Mouse (Mus musculus) inflammation-experienced regulatory T-cells, adult 6 months (primary cell): ENCODE data around the gene Gas2l1. TPM values are rescaled to one million over a fixed set of nuclear protein-coding genes. Genes with fewer than 3 reads are reported as not detected.

Source experiments
- ATAC-seq: one replicate; pipeline ENCODE4 v1.8.0; 2017
- polyA plus RNA-seq, 3 experiments: library from polyadenylated mRNA; unstranded; fragments of 100-300 nt; shearing (Covaris generic); gene quantifications; one replicate each; pipeline ENCODE4 v1.2.1; 2017

Gene Gas2l1
- polyA plus RNA-seq, 3 experiments from 2014 or later, result 0.58 to 0.94 (median 0.91) TPM

- ATAC-seq, result no peak
Measured at GRCm38 (mm10) chr11:5064282-5065055, 658 bp downstream of the Gas2l1 start.

DNA sequence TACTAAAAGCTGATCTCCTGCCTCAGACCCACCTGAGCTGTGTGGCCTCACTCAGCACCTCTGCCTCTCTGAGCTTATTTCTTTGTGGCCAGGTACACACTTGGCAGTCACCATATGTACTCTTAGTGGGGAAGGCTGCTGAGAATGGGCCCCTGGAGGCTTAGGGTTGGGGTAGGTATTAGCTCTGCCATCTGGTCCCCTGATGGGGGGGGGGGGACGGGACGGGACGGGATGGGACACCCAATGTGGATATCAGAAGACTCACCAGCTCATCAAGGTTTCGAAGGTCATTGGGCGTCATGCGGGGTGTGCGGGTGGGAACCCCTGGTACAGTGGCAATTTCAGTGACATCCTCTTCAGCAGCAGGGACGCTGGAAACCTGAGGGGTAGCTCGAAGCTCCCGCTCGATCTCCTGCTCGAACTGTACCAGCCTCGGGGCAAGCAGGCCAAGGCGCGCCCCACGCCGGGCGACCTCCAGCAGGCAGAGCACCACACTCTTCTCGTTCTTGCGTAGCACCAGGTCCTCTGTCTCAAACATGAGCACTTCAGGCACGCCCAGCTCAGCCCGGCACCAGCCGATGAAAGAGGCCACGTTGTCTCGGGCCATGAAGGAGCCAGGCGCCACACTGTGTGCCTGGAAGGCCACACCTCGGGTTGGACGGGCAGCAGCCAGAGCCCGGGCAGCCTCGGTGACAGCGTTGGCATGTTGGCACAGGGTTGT is 1.4 kb downstream of the Gas2l1 start:
- no peak for ATAC-seq

DNA sequence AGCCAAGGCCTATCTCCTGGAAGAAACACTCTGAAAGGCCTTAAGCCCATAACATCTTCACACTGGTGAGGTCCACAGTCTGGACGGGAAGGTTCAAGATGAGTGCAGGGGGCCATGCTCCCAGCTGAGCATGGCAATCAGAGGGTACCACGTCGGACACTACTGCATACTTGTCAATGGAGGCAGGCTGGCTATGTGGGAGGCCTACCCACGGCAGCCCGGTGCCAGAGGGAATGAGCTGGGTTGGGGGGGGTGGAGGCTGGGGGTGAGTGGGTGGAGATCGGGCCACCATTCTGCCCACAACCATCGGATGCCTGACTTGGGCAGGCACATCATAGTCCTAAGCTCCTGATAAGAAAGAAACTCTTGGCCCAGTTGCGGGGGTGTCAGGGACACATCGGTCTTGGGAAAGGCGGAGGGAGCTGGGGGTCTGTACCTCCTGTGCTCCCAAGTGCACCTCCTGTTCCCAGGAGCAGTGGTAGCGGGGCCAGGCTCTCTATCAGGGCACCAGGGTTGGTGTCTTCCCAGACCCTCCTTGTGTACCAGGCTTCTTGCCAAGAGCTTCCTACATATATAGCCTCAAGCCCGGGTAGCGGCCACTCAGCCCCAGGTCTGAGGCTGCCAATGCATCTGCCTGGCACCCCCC is 2.1 kb downstream of the Gas2l1 start:
- no peak for ATAC-seq

DNA sequence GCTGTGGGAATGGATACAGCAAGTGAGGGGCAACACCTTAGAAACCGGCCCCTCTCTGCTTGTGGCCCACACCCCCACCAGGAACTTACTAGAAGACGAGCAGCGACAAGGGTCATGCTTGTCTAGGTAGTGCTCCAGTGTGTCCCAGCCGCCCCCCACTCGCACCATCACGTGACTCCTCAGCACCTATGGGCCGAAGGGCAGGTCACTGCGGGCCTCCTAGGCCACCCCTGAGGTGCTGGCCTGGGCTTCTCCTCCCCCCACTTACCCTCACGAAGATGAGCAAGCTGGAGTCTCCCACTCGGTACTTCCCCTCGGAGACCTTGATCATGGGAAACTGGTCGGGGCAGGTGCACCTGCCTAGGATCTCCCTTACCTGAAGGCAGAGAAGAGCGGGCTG is 2.8 kb downstream of the Gas2l1 start:
- ATAC-seq, result no peak

- peak; percentile 53 for ATAC-seq
Measured at GRCm38 (mm10) chr11:5061413-5062139, 3.6 kb downstream of the Gas2l1 start.

DNA sequence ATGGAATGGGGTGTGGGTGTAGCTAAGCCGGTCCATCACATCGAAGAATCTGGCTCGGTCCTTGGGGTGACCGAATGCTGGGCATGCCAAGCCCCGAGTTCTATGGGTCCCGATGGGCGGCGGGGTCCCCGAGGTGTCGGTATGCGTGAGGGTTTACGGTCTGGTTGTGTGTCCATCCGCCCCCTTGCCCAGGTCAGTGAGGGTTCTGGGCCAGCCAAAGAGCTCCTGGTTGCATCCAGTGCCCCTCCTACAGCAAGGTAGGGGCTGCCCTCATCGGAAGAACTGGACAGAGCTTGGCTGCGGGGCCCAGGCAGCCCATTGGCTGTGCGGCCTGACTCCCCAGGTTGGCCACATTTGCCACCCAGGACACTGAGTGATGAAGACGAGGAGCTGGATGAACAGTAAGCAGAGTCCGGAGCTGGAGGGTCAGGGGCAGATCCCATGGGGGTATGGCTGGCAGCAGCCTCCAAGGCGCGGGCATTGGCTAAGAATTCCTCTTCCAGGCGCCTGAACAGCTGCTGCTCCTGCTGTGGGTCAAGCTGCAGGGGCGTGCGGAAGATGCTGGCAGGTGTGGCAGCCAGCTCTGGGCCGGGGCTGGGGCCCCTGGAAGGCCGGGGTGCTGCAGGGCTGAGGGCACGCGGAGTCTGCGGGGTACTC is 4.2 kb downstream of the Gas2l1 start:
- ATAC-seq, result no peak

DNA sequence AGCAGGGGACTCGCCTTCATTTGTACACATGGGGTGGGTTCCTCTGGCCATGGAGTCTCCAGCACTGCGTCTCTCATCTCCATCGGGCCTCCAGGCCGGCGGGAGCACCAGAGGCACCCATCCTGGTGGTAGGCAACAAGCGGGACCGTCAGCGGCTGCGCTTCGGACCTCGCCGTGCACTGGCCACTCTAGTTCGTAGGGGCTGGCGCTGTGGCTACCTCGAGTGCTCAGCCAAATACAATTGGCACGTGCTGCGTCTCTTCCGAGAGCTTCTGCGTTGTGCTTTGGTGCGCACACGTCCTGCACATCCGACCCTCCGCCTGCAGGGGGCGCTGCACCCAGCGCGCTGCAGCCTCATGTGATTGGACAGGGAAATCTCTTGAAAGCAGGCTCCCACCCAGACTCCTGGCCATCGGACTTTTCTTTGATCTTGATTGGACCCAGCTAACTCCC is 5.4 kb downstream of the Gas2l1 start:
- ATAC-seq, result no peak

- no peak for ATAC-seq
Measured at GRCm38 (mm10) chr11:5059230-5059629, 5.9 kb downstream of the Gas2l1 start.

- no peak for ATAC-seq
Measured at GRCm38 (mm10) chr11:5058783-5059182, 6.3 kb downstream of the Gas2l1 start.

GRCm38 (mm10) chr11:5057856-5058641 is 7.1 kb downstream of the Gas2l1 start, which contains the start of gene Rasl10a:
Gene Rasl10a (plus strand): TSS chr11:5058128.
- ATAC-seq, result no peak

DNA sequence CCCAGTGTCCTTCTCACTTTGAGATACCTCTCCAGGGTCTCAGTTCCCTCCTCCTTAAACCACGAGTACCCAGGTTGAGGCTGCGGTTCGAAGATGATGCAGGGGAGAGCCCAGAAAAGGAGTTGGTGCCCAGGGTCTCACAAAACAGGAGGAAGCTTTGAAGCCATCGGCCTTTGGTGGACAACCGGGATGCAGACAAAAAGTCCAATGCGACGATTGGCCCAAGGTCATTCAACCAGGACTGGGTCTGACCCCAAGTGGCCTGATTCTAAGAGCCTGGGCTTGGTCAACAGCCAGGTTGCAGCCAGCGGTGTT is 7.6 kb downstream of the Gas2l1 start:
- no peak for ATAC-seq

GRCm38 (mm10) chr11:5057064-5057463 is 8.1 kb downstream of the Gas2l1 start:
- ATAC-seq, result no peak

- ATAC-seq, result no peak
Measured at GRCm38 (mm10) chr11:5055945-5056938, 8.9 kb downstream of the Gas2l1 start.

- no peak for ATAC-seq
Measured at GRCm38 (mm10) chr11:5054874-5055273, 10.3 kb downstream of the Gas2l1 start.

- no peak for ATAC-seq
Measured at GRCm38 (mm10) chr11:5054151-5054550, 11.0 kb downstream of the Gas2l1 start.

- ATAC-seq, result no peak
Measured at GRCm38 (mm10) chr11:5052200-5052854, 12.8 kb downstream of the Gas2l1 start.

DNA sequence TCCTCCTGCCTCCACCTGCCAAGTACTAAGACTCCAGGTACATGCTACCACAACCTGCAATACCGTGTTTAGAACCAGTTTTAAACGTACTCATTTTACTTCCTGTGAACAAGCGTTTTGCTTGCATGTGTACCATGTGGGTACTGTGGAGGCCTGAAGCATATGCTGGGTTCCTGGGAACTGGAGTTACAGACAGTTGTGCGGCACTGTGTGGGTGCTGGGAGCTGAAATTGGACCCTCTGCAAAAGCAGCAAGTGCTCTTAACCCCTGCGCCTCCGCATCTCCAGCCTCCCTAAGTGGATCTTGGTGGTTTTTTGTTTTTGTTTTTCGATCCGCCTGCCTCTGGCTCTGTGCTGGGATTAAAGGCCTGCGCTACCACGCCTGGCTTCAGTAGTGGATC is 13.5 kb downstream of the Gas2l1 start:
- ATAC-seq, result no peak

DNA sequence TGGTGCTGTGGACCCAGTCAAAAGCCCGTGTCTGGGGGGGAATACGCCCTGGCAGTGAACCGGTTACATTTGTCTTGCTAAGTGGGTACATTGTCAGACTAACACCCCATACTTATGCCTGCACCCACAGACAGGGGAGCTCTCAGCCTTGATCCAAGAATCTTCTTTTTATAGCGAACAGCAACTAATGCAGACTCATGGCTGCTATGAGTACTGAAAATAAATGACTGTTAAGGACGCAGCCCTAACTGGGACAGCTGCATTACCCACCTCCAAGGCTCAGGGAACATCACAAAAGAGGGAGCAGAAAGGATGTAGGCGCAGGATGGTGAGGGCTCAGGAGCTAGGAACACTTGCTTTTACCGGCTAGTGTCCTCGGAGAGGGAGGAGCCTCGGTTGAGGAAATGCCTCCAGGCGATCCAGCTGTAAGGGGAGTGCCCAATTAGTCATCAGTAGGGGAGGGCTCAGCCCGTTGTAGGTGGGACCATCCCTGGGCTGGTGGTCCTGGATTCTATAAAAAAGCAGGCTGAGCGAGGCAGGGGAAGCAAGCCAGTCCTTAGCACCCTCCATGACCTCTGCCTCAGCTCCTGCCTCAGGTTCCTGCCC is 18.7 kb downstream of the Gas2l1 start:
- ATAC-seq, result no peak
